Mouse (Mus musculus): ENCODE data around the gene Purb. TPM values are rescaled to one million over a fixed set of nuclear protein-coding genes. Genes with fewer than 3 reads are reported as not detected.
A peak's percentile ranks its signal among the peaks of the same experiment; 100 is the strongest.

Purb gene
- polyA plus RNA-seq, 1 experiment from 2014 or later, result 19.6 TPM

DNA sequence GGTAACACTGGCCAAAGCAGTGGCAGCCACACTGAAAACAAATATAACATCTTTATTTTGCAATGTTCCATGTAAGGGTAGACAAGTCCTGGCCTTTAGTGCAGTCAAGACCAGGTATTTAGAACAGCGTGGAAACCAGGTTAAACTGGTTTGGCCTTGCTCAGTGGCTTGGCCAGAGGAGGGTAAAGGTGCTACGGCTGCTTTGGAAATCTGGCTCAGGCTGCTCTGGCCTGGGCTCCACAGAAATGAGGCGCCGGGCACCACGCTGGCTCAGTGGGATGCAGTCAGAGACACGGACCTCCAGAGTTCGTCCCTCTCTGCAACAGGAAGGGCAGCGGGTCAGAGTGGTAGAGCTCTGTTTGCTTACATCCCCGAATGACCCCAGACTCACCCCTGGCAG, 30.8 kb upstream of the Purb start:
- Histone ChIP-seq H3K27me3 (ENCODE audit: control insufficient read depth, insufficient read depth, low read length) (no peaks in the 10 kb centered on the region), H3K4me3 (ENCODE audit: low read depth, low read length) (no peak overlapping the region), H3K4me1 (replicated peaks; ENCODE audit: control insufficient read depth, insufficient read depth) (no peaks in the 10 kb centered on the region), H3K9ac (ENCODE audit: low read length) (no peak overlapping the region), H3K9me3 (ENCODE audit: control insufficient read depth, low read length) (no peaks in the 10 kb centered on the region), H3K27ac (replicated peaks) (no peak overlapping the region), H3K36me3 (ENCODE audit: control insufficient read depth, insufficient read depth, low read length) (no peaks in the 10 kb centered on the region), H3K4me2 (replicated peaks; ENCODE audit: low read depth) (no peak overlapping the region)
- TF ChIP-seq EP300 (optimal IDR thresholded peaks at IDR 0.05), result no peak
- TF ChIP-seq CTCF (IDR thresholded peaks at IDR 0.05; ENCODE audit: low read depth), result no peak
- 58% methylated on average over 9 of the region's 9 CpGs for WGBS
- 0 out of 2 replicates have a peak, but pooled peaks have one; percentile 35 for ATAC-seq (ENCODE audit: low FRiP score, low TSS enrichment)
- no peak for DNase-seq (ENCODE audit: low spot score)

DNA sequence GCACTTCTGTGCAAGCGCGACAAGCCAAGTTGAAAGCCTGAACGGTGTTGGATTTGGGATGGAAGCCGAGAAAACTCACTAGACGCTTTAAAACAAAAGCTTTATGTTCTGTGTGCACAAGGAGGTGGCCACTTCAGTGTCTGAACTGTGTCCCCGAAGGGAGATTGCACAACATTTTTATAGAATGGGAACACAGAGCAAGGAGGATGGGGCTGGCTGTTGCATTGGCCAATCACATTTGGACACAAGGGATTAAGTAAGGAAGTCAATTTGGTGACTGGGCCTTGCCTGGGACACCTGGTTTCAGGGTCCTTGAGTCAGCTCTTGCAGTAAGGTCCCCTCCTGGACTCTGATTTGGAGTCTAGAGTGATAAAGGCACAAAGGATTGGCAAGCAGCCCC, 29.0 kb upstream of the Purb start:
- Histone ChIP-seq H3K9ac (ENCODE audit: low read length) (no peak overlapping the region), H3K9me3 (ENCODE audit: control insufficient read depth, low read length) (no peaks in the 10 kb centered on the region), H3K27ac (replicated peaks) (no peak overlapping the region), H3K36me3 (ENCODE audit: control insufficient read depth, insufficient read depth, low read length) (no peaks in the 10 kb centered on the region), H3K4me2 (replicated peaks; ENCODE audit: low read depth) (no peak overlapping the region), H3K27me3 (ENCODE audit: control insufficient read depth, insufficient read depth, low read length) (no peaks in the 10 kb centered on the region), H3K4me1 (replicated peaks; ENCODE audit: control insufficient read depth, insufficient read depth) (no peaks in the 10 kb centered on the region), H3K4me3 (ENCODE audit: low read depth, low read length) (no peak overlapping the region)
- ATAC-seq (ENCODE audit: low FRiP score, low TSS enrichment) (peak; percentile 83), DNase-seq (ENCODE audit: low spot score) (no peak)
- no peak for TF ChIP-seq CTCF (IDR thresholded peaks at IDR 0.05; ENCODE audit: low read depth)
- TF ChIP-seq EP300 (optimal IDR thresholded peaks at IDR 0.05), result no peak
- 54% methylated on average over 6 of the region's 6 CpGs for WGBS

DNA sequence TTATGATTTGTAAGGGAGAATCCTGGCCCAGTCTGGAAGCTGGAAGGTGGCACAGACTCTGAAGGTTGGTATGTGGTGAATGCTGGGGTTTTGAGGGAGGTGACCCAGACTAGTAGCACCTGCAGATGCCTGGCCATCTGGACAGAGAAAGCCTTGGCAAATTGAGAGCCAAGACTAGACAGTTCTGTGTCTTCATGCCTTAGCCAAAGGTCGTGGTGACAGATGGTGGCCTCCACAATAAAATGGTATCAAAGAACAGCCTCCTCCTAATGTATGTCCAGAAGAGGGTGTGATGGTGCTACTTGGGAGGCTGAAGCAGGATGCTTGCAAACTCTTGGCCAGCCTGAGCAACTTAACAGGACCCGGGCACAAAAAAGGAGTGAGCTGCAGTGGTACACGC, 28.5 kb upstream of the Purb start:
- 60% methylated on average over 3 of the region's 3 CpGs for WGBS
- no peaks in the 10 kb centered on the region for H3K9me3 ChIP-seq (ENCODE audit: control insufficient read depth, low read length)
- H3K4me2 ChIP-seq (replicated peaks; ENCODE audit: low read depth), result no peak overlapping the region
- no peak overlapping the region for H3K27ac ChIP-seq (replicated peaks)
- H3K36me3 ChIP-seq (ENCODE audit: control insufficient read depth, insufficient read depth, low read length), result no peaks in the 10 kb centered on the region
- H3K4me3 ChIP-seq (ENCODE audit: low read depth, low read length), result no peak overlapping the region
- no peak overlapping the region for H3K9ac ChIP-seq (ENCODE audit: low read length)
- no peak for DNase-seq (ENCODE audit: low spot score)
- no peak for TF ChIP-seq EP300 (optimal IDR thresholded peaks at IDR 0.05)
- no peak for TF ChIP-seq CTCF (IDR thresholded peaks at IDR 0.05; ENCODE audit: low read depth)
- no peaks in the 10 kb centered on the region for H3K4me1 ChIP-seq (replicated peaks; ENCODE audit: control insufficient read depth, insufficient read depth)
- no peak for ATAC-seq (ENCODE audit: low FRiP score, low TSS enrichment)
- no peaks in the 10 kb centered on the region for H3K27me3 ChIP-seq (ENCODE audit: control insufficient read depth, insufficient read depth, low read length)

DNA sequence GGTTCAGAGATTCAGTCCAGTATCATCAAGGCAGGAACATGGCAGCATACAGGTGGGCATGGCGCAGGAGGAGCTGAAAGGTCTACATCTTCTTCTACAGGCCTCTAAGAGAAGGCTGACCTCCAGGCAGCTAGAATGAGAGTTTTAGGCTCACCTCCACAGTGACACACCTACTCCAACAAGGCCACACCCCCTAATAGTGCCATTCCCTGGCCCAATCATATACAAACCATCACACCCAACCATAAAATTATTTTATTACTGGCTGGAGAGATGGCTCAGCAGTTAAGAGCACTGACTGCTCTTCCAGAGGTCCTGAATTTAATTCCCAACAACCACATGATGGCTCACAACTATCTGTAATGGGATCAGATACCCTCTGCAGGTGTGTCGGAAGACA, 26.8 kb upstream of the Purb start:
- no peaks in the 10 kb centered on the region for H3K4me1 ChIP-seq (replicated peaks; ENCODE audit: control insufficient read depth, insufficient read depth)
- H3K36me3 ChIP-seq (ENCODE audit: control insufficient read depth, insufficient read depth, low read length), result no peaks in the 10 kb centered on the region
- ATAC-seq (ENCODE audit: low FRiP score, low TSS enrichment), result no peak
- 88% methylated on average over 2 of the region's 2 CpGs for WGBS
- H3K27me3 ChIP-seq (ENCODE audit: control insufficient read depth, insufficient read depth, low read length), result no peaks in the 10 kb centered on the region
- TF ChIP-seq CTCF (IDR thresholded peaks at IDR 0.05; ENCODE audit: low read depth), result no peak
- no peak for TF ChIP-seq EP300 (optimal IDR thresholded peaks at IDR 0.05)
- no peaks in the 10 kb centered on the region for H3K9me3 ChIP-seq (ENCODE audit: control insufficient read depth, low read length)
- no peak overlapping the region for H3K27ac ChIP-seq (replicated peaks)
- no peak overlapping the region for H3K4me2 ChIP-seq (replicated peaks; ENCODE audit: low read depth)
- no peak for DNase-seq (ENCODE audit: low spot score)
- no peak overlapping the region for H3K9ac ChIP-seq (ENCODE audit: low read length)
- no peak overlapping the region for H3K4me3 ChIP-seq (ENCODE audit: low read depth, low read length)

DNA sequence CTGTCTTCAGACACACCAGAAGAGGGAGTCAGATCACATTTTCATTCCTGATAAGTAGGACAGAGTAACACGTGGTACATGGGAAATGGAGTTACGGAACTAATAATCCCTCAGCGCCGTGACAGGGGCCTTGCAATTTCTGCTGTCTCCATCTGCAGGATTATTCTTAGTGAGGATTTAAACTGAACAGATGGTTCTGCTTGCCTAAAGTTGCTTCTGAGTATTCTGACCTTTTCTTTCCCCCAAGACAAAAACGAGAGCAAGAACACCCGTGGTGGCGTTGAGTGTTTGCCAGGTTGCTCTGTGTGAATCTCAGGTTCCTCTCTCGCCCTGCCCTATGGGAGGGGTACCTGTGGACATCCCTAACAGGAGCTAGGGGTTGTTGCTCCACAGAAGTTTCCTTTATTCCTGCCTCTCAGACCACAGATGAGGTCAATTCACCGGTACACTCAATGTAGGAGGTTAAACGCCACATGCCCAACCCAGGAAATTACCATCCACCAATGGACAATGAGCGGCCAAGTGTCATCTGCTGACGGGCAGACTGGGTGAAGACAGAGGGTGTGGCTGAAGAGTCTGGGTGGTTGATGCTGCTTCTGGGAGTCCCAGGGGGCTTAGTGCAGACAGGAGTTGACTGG, 21.7 kb upstream of the Purb start:
- DNase-seq (ENCODE audit: low spot score) (no peak), ATAC-seq (ENCODE audit: low FRiP score, low TSS enrichment) (no peak)
- no peak for TF ChIP-seq EP300 (optimal IDR thresholded peaks at IDR 0.05)
- no peak for TF ChIP-seq CTCF (IDR thresholded peaks at IDR 0.05; ENCODE audit: low read depth)
- WGBS, result 74% methylated on average over 12 of the region's 12 CpGs
- H3K4me3 ChIP-seq (ENCODE audit: low read depth, low read length), result no peak overlapping the region
- H3K9me3 ChIP-seq (ENCODE audit: control insufficient read depth, low read length), result no peaks in the 10 kb centered on the region
- H3K4me1 ChIP-seq (replicated peaks; ENCODE audit: control insufficient read depth, insufficient read depth), result no peaks in the 10 kb centered on the region
- no peaks in the 10 kb centered on the region for H3K27me3 ChIP-seq (ENCODE audit: control insufficient read depth, insufficient read depth, low read length)
- no peak overlapping the region for H3K9ac ChIP-seq (ENCODE audit: low read length)
- H3K36me3 ChIP-seq (ENCODE audit: control insufficient read depth, insufficient read depth, low read length), result no peaks in the 10 kb centered on the region
- H3K27ac ChIP-seq (replicated peaks), result no peak overlapping the region
- no peak overlapping the region for H3K4me2 ChIP-seq (replicated peaks; ENCODE audit: low read depth)

DNA sequence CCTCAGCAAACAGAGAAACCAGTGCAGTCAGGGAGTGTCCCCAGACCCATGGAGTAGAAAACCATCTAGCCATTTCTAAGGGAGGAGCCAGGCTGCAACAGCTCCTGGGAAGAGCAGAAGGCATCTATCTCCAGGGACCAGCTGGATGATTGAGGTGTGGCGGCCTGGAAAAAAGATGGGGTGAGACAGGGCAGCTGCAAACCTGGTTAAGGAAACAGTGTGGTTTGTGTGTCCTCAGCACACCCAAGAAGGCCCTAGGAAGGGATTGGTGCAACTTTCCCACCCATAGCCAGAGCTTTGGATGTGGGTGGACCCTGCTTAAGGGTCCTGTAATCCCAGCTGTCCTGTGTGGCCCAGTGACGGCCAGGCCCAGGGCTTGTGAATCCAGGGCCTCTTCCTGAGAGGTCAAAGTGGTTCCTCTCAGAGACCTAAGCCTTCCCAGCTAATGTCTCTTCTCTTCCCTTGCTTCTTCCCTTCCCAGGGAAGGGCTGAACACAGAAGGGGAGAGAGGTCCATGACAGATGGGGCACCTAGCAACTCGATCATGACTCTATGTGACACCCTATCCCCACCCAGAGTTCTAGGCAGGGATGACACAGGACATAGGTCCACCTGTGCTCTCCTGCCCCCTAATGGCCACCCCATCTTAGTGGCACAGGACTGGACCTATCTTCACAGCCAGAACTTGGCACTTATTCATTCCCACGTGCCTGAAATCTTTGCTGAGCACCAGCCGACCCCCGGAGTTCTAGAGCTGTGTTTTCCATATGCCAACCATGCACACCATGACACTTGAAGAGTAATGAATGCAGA, 14.2 kb upstream of the Purb start:
- WGBS, result 43% methylated on average over 6 of the region's 6 CpGs
- Histone ChIP-seq H3K9ac (ENCODE audit: low read length) (no peak overlapping the region), H3K36me3 (ENCODE audit: control insufficient read depth, insufficient read depth, low read length) (no peaks in the 10 kb centered on the region), H3K9me3 (ENCODE audit: control insufficient read depth, low read length) (no peaks in the 10 kb centered on the region), H3K27me3 (ENCODE audit: control insufficient read depth, insufficient read depth, low read length) (no peaks in the 10 kb centered on the region), H3K4me2 (replicated peaks; ENCODE audit: low read depth) (no peak overlapping the region), H3K27ac (replicated peaks) (no peak overlapping the region), H3K4me3 (ENCODE audit: low read depth, low read length) (no peak overlapping the region), H3K4me1 (replicated peaks; ENCODE audit: control insufficient read depth, insufficient read depth) (no peaks in the 10 kb centered on the region)
- DNase-seq (ENCODE audit: low spot score) (peak; percentile 41), ATAC-seq (ENCODE audit: low FRiP score, low TSS enrichment) (peak; percentile 51)
- TF ChIP-seq EP300 (optimal IDR thresholded peaks at IDR 0.05) (no peak), CTCF (IDR thresholded peaks at IDR 0.05; ENCODE audit: low read depth) (peak; percentile 70)
